Comparison of ENCODE assay signal across 29 mouse cellular contexts in genomic region chr5:146199540-146199939, GRCm38 (mm10). TPM values are rescaled to one million over a fixed set of nuclear protein-coding genes. Genes with fewer than 3 reads are reported as not detected.
A peak's percentile ranks its signal among the peaks of the same experiment; 100 is the strongest.
DNase-seq lines count a peak whose midpoint lies in the region; ATAC-seq and TF ChIP-seq lines count a peak whose summit lies in the region.
"Had no signal": no experiment of that assay in that cellular context is flagged by ENCODE, and none has a peak within 500 bp of the region (broad histone marks: within the 10 kb centered on the region; RNA-seq: fewer than 3 reads in every experiment).

No protein-coding gene starts in this region.

- H3K4me2 ChIP-seq in kidney, embryonic 16.5 days (replicated peaks; ENCODE audit: low read depth, low read length) = no peak overlapping the region
- H3K4me2 ChIP-seq in kidney, embryonic 14.5 days (replicated peaks; ENCODE audit: low read depth, low read length) = no peak overlapping the region
- H3K4me2 ChIP-seq: embryonic facial prominence, embryonic 12.5 days; forebrain, embryonic 13.5 days; heart, embryonic 13.5 days; hindbrain, embryonic 13.5 days; midbrain, embryonic 13.5 days; neural tube, embryonic 12.5 days had no signal

- H3K36me3 ChIP-seq in kidney, embryonic 16.5 days (ENCODE audit: insufficient read depth, low read length) = peaks cover 29% of the 10 kb centered on the region
- peaks cover 11% of the 10 kb centered on the region for H3K36me3 ChIP-seq in kidney, embryonic 14.5 days (ENCODE audit: control insufficient read depth, insufficient read depth, low read length)
- peaks cover 12% of the 10 kb centered on the region for H3K36me3 ChIP-seq in E14TG2a.4 (ENCODE audit: insufficient read depth, low read length)

- H3K27me3 ChIP-seq in kidney, embryonic 16.5 days (ENCODE audit: insufficient read depth, low read length) = no peaks in the 10 kb centered on the region
- H3K27me3 ChIP-seq in kidney, embryonic 14.5 days (ENCODE audit: control insufficient read depth, insufficient read depth, low read length) = no peaks in the 10 kb centered on the region
- no peaks in the 10 kb centered on the region for H3K27me3 ChIP-seq in E14TG2a.4 (ENCODE audit: insufficient read depth, low read length)
- H3K27me3 ChIP-seq: embryonic facial prominence, embryonic 12.5 days; forebrain, embryonic 13.5 days; heart, embryonic 13.5 days; hindbrain, embryonic 13.5 days; midbrain, embryonic 13.5 days; neural tube, embryonic 12.5 days had no signal

- WGBS in kidney, embryonic 16.5 days = 73% methylated on average over 2 of the region's 2 CpGs
- WGBS in kidney, embryonic 14.5 days = 75% methylated on average over 2 of the region's 2 CpGs

- H3K9me3 ChIP-seq in kidney, embryonic 16.5 days (ENCODE audit: low read length) = 0 out of 2 replicates have a peak, but pooled peaks cover 3% of the 10 kb centered on the region
- no peaks in the 10 kb centered on the region for H3K9me3 ChIP-seq in kidney, embryonic 14.5 days (ENCODE audit: control insufficient read depth, low read length)
- H3K9me3 ChIP-seq in E14TG2a.4 (ENCODE audit: low read length) = no peaks in the 10 kb centered on the region
- H3K9me3 ChIP-seq: embryonic facial prominence, embryonic 12.5 days; hindbrain, embryonic 13.5 days; limb, embryonic 10.5 days had no signal

- 0 out of 2 replicates have a peak overlapping the region, but pooled peaks have one; percentile 53 for H3K27ac ChIP-seq in kidney, embryonic 16.5 days (ENCODE audit: low read length)
- H3K27ac ChIP-seq in kidney, embryonic 14.5 days (ENCODE audit: low read depth, low read length) = no peak overlapping the region
- H3K27ac ChIP-seq: embryonic facial prominence, embryonic 12.5 days; forebrain, embryonic 13.5 days; heart, embryonic 13.5 days; hindbrain, embryonic 13.5 days; limb, embryonic 10.5 days; midbrain, embryonic 13.5 days; neural tube, embryonic 12.5 days had no signal

- no peak overlapping the region for H3K9ac ChIP-seq in kidney, embryonic 16.5 days (replicated peaks; ENCODE audit: low read length)
- no peak overlapping the region for H3K9ac ChIP-seq in kidney, embryonic 14.5 days (ENCODE audit: low read depth, low read length)
- H3K9ac ChIP-seq: embryonic facial prominence, embryonic 12.5 days; forebrain, embryonic 13.5 days; heart, embryonic 13.5 days; hindbrain, embryonic 13.5 days; midbrain, embryonic 13.5 days; neural tube, embryonic 12.5 days had no signal

- DNase-seq in A20 (ENCODE audit: low read depth, low spot score) = peak; percentile 34
- no peak for DNase-seq in thymus, postnatal 25 days
- no peak for DNase-seq in urinary bladder, postnatal 4 days (ENCODE audit: low spot score in 2 of 2)
- DNase-seq: adrenal gland, postnatal 14 days; cerebellum, adult 9-11 months; gastrocnemius, postnatal 36 days; right cerebral cortex, postnatal 14 days; spleen, adult 18-20 months; thymus, postnatal 4 days had no signal

- peak; percentile 27; the same call in 1 of the 2 replicates for ATAC-seq in kidney, embryonic 16.5 days (ENCODE audit: low FRiP score, low TSS enrichment)
- no peak; the same call in 1 of the 2 replicates for ATAC-seq in kidney, embryonic 14.5 days (ENCODE audit: low FRiP score, low TSS enrichment)
- peak; percentile 75 for ATAC-seq in granulocyte monocyte progenitor cell, adult 5-6 weeks (replicated peaks; ENCODE audit: poor library complexity, severe bottlenecking)
- ATAC-seq: forebrain, embryonic 13.5 days; inflammation-experienced regulatory T-cells, adult 6 months; midbrain, embryonic 13.5 days had no signal

- H3K4me1 ChIP-seq in kidney, embryonic 16.5 days (ENCODE audit: insufficient read depth, low read length) = peaks cover 2% of the 10 kb centered on the region; the same call in 1 of the 2 replicates
- H3K4me1 ChIP-seq in kidney, embryonic 14.5 days (ENCODE audit: control insufficient read depth, insufficient read depth, low read length) = no peaks in the 10 kb centered on the region
- H3K4me1 ChIP-seq in E14TG2a.4 (replicated peaks; ENCODE audit: low read depth, low read length) = no peaks in the 10 kb centered on the region
- H3K4me1 ChIP-seq: embryonic facial prominence, embryonic 12.5 days; forebrain, embryonic 13.5 days; heart, embryonic 13.5 days; hindbrain, embryonic 13.5 days; limb, embryonic 10.5 days; midbrain, embryonic 13.5 days; neural tube, embryonic 12.5 days had no signal

- TF ChIP-seq CTCF in E14TG2a.4 (conservative IDR thresholded peaks at IDR 0.05; ENCODE audit: low read length) = 0 out of 2 replicates have a peak, but pooled peaks have one; percentile 5

- no peak overlapping the region for H3K4me3 ChIP-seq in kidney, embryonic 16.5 days (ENCODE audit: low read length)
- no peak overlapping the region for H3K4me3 ChIP-seq in kidney, embryonic 14.5 days (ENCODE audit: low read length)
- no peak overlapping the region for H3K4me3 ChIP-seq in E14TG2a.4 (replicated peaks; ENCODE audit: low read length)
- H3K4me3 ChIP-seq: embryonic facial prominence, embryonic 12.5 days; erythroblast, embryonic 14.5 days; forebrain, embryonic 13.5 days; heart, embryonic 13.5 days; hindbrain, embryonic 13.5 days; limb, embryonic 10.5 days; midbrain, embryonic 13.5 days; neural tube, embryonic 12.5 days had no signal

RNA-seq across cellular contexts. Expression of gene 1700001J03Rik, which starts 14.4 kb away (rescaled TPM):
- polyA plus RNA-seq in kidney, embryonic 16.5 days (2015; fragmentation: Nextera tagmentation; extraction: Ambion mirVana) = 0.21 and 0.28 TPM in 2 replicates
- polyA plus RNA-seq in kidney, embryonic 14.5 days (2014; fragmentation: Nextera tagmentation; extraction: Ambion mirVana) = 1.1 TPM in 1 of 2 replicates, not detected in the other
- not detected in 2 replicates for total RNA-seq in granulocyte monocyte progenitor cell, adult 5-6 weeks (2014; fragmentation: Nextera tagmentation)
- total RNA-seq in granulocyte monocyte progenitor cell, adult 5-6 weeks (2017) = not detected in 2 replicates
- polyA plus RNA-seq: embryonic facial prominence, embryonic 12.5 days; erythroblast, embryonic 14.5 days; forebrain, embryonic 13.5 days; heart, embryonic 13.5 days; hindbrain, embryonic 13.5 days; limb, embryonic 10.5 days; liver, adult 2 months; lung, embryonic 16.5 days; neural tube, embryonic 12.5 days had no signal

RNA-seq across cellular contexts. Expression of gene Rnf6, which starts 21.8 kb away (rescaled TPM):
- 71.2 and 71.9 TPM in 2 replicates for polyA plus RNA-seq in kidney, embryonic 16.5 days (2015; fragmentation: Nextera tagmentation; extraction: Ambion mirVana)
- 29.5 and 38.2 TPM in 2 replicates for polyA plus RNA-seq in kidney, embryonic 14.5 days (2014; fragmentation: Nextera tagmentation; extraction: Ambion mirVana)
- 23.8 and 24.0 TPM in 2 replicates for total RNA-seq in granulocyte monocyte progenitor cell, adult 5-6 weeks (2014; fragmentation: Nextera tagmentation)
- 34.7 and 38.5 TPM in 2 replicates for total RNA-seq in granulocyte monocyte progenitor cell, adult 5-6 weeks (2017)

RNA-seq across cellular contexts. Expression of gene Gm6309, which starts 29.0 kb away (rescaled TPM):
- not detected in 2 replicates for polyA plus RNA-seq in kidney, embryonic 16.5 days (2015; fragmentation: Nextera tagmentation; extraction: Ambion mirVana)
- polyA plus RNA-seq in kidney, embryonic 14.5 days (2014; fragmentation: Nextera tagmentation; extraction: Ambion mirVana) = not detected in 2 replicates
- total RNA-seq in granulocyte monocyte progenitor cell, adult 5-6 weeks (2014; fragmentation: Nextera tagmentation) = not detected in 2 replicates
- not detected in 2 replicates for total RNA-seq in granulocyte monocyte progenitor cell, adult 5-6 weeks (2017)
- total RNA-seq: adrenal gland, postnatal 14 days; gastrocnemius, postnatal 36 days; heart, postnatal 25 days; layer of hippocampus, postnatal 10 days; left cerebral cortex, adult 8-10 months; liver, adult 2 months had no signal
- polyA plus RNA-seq: brain, embryonic 14.5 days; embryonic facial prominence, embryonic 12.5 days; erythroblast, embryonic 14.5 days; forebrain, embryonic 13.5 days; frontal cortex, adult 2 months; heart, embryonic 13.5 days; hindbrain, embryonic 13.5 days; inflammation-experienced regulatory T-cells, adult 6 months; limb, embryonic 10.5 days; liver, adult 2 months; lung, embryonic 16.5 days; midbrain, embryonic 13.5 days; neural tube, embryonic 12.5 days had no signal

RNA-seq across cellular contexts. Expression of gene Cdk8, which starts 31.5 kb away (rescaled TPM):
- 11.4 and 12.4 TPM in 2 replicates for polyA plus RNA-seq in kidney, embryonic 16.5 days (2015; fragmentation: Nextera tagmentation; extraction: Ambion mirVana)
- 30.7 and 35.0 TPM in 2 replicates for polyA plus RNA-seq in kidney, embryonic 14.5 days (2014; fragmentation: Nextera tagmentation; extraction: Ambion mirVana)
- 36.1 and 56.1 TPM in 2 replicates for total RNA-seq in granulocyte monocyte progenitor cell, adult 5-6 weeks (2014; fragmentation: Nextera tagmentation)
- total RNA-seq in granulocyte monocyte progenitor cell, adult 5-6 weeks (2017) = 43.8 and 49.3 TPM in 2 replicates

RNA-seq across cellular contexts. Expression of gene Gm5565, which starts 39.2 kb away (rescaled TPM):
- polyA plus RNA-seq in kidney, embryonic 16.5 days (2015; fragmentation: Nextera tagmentation; extraction: Ambion mirVana) = not detected in 2 replicates
- not detected in 2 replicates for polyA plus RNA-seq in kidney, embryonic 14.5 days (2014; fragmentation: Nextera tagmentation; extraction: Ambion mirVana)
- not detected in 2 replicates for total RNA-seq in granulocyte monocyte progenitor cell, adult 5-6 weeks (2014; fragmentation: Nextera tagmentation)
- total RNA-seq in granulocyte monocyte progenitor cell, adult 5-6 weeks (2017) = not detected in 2 replicates
- total RNA-seq: adrenal gland, postnatal 14 days; gastrocnemius, postnatal 36 days; heart, postnatal 25 days; layer of hippocampus, postnatal 10 days; left cerebral cortex, adult 8-10 months; liver, adult 2 months had no signal
- polyA plus RNA-seq: brain, embryonic 14.5 days; embryonic facial prominence, embryonic 12.5 days; erythroblast, embryonic 14.5 days; forebrain, embryonic 13.5 days; frontal cortex, adult 2 months; heart, embryonic 13.5 days; hindbrain, embryonic 13.5 days; inflammation-experienced regulatory T-cells, adult 6 months; limb, embryonic 10.5 days; liver, adult 2 months; lung, embryonic 16.5 days; midbrain, embryonic 13.5 days; neural tube, embryonic 12.5 days had no signal
